Mouse (Mus musculus) spleen, adult 2 months (tissue): Measurements from ENCODE around the gene Rapgef2. TPM values are rescaled to one million over a fixed set of nuclear protein-coding genes. Genes with fewer than 3 reads are reported as not detected.
A peak's percentile ranks its signal among the peaks of the same experiment; 100 is the strongest.

Source experiments
- DNase-seq, 2 experiments: peaks; one replicate each; pipeline versions ENCODE4 v3.0.0 to v3.0.0-alpha.2; 2012 to 2021; ENCODE audit warnings: low spot score in 2 of 2, low read depth in 1 of 2
- H3K27ac ChIP-seq: fragments of 200-500 bp; 2 replicates; pipeline ENCODE4 v1.5.1; 2012; ENCODE audit warnings: low read length, inconsistent platforms; ENCODE audit not compliant: insufficient read depth
- H3K27me3 ChIP-seq: fragments of 200-500 bp; 2 replicates; pipeline ENCODE4 v1.6.1; 2012; ENCODE audit warnings: mild to moderate bottlenecking, moderate library complexity, low read length, inconsistent platforms; ENCODE audit not compliant: control insufficient read depth, insufficient read depth
- H3K36me3 ChIP-seq: fragments of 200-500 bp; 2 replicates; pipeline ENCODE4 v1.6.1; 2012; ENCODE audit warnings: mild to moderate bottlenecking, low read length, inconsistent platforms; ENCODE audit not compliant: control insufficient read depth, insufficient read depth
- H3K4me1 ChIP-seq: fragments of 200-500 bp; 2 replicates; pipeline ENCODE4 v1.6.1; 2011; ENCODE audit warnings: inconsistent platforms; ENCODE audit not compliant: control insufficient read depth, insufficient read depth, insufficient read length
- H3K4me3 ChIP-seq: fragments of 200-500 bp; 2 replicates; pipeline ENCODE4 v1.5.1; 2011; ENCODE audit warnings: mild to moderate bottlenecking, inconsistent platforms; ENCODE audit not compliant: insufficient read depth, insufficient read length; ENCODE audit errors: extremely low read depth
- CTCF ChIP-seq: fragments of 200-500 bp; IDR thresholded peaks from 2 replicates; pipeline ENCODE4 v1.5.1; 2011; ENCODE audit warnings: mild to moderate bottlenecking, inconsistent platforms; ENCODE audit not compliant: insufficient read depth, insufficient read length, insufficient replicate concordance; ENCODE audit errors: extremely low read depth
- POLR2A ChIP-seq: fragments of 200-500 bp; IDR thresholded peaks from 2 replicates; pipeline ENCODE4 v1.6.1; 2011; ENCODE audit warnings: low read depth, low read length, inconsistent platforms
- WGBS: fragments of 180-500 bp; shearing (Covaris S2); methylation state at CpG from one replicate; pipeline ENCODE4 v1.1.7; 2018; 5-methylcytosine and 5-hydroxymethylcytosine counted together
- polyA plus RNA-seq: library from polyadenylated mRNA; depleted of rRNA; stranded (reverse); fragments of >200 nt; gene quantifications from 2 replicates; pipeline ENCODE4 v1.2.3, GENCODE M21; 2012

Gene Rapgef2
- polyA plus RNA-seq, 1 experiment = 4.9 TPM

GRCm38 (mm10) chr3:79180086-79180485 is 106.2 kb downstream of the Rapgef2 start:
- TF ChIP-seq POLR2A (no peak), CTCF (no peak)
- peaks cover 10% of the 10 kb centered on the region; the same call in 1 of the 2 replicates for H3K4me1 ChIP-seq
- H3K27ac ChIP-seq = no peak overlapping the region
- 86% methylated on average over 8 of the region's 8 CpGs for WGBS
- no peak for DNase-seq
- H3K36me3 ChIP-seq = no peaks in the 10 kb centered on the region
- H3K27me3 ChIP-seq = no peaks in the 10 kb centered on the region
- H3K4me3 ChIP-seq = no peak overlapping the region

- no peak overlapping the region for H3K4me3 ChIP-seq
- 92% methylated on average over 2 of the region's 2 CpGs for WGBS
- H3K36me3 ChIP-seq = no peaks in the 10 kb centered on the region
- TF ChIP-seq POLR2A (no peak), CTCF (no peak)
- no peak for DNase-seq
- no peaks in the 10 kb centered on the region for H3K27me3 ChIP-seq
- H3K27ac ChIP-seq = peak overlapping the region; percentile 14; the same call in 1 of the 2 replicates
- H3K4me1 ChIP-seq = peaks cover 10% of the 10 kb centered on the region; the same call in 1 of the 2 replicates
Observed at GRCm38 (mm10) chr3:79179499-79180053, 106.7 kb downstream of the Rapgef2 start.

- Histone ChIP-seq H3K4me3 (no peak overlapping the region), H3K27me3 (no peaks in the 10 kb centered on the region), H3K4me1 (peaks cover 10% of the 10 kb centered on the region; the same call in 1 of the 2 replicates), H3K27ac (peak overlapping the region; percentile 55), H3K36me3 (no peaks in the 10 kb centered on the region)
- no peak for DNase-seq
- no peak for TF ChIP-seq POLR2A
- no peak for TF ChIP-seq CTCF
- 77% methylated on average over 3 of the region's 3 CpGs for WGBS
Observed at GRCm38 (mm10) chr3:79178708-79179107, 107.6 kb downstream of the Rapgef2 start.

- Histone ChIP-seq H3K4me3 (peak overlapping the region; percentile 18; the same call in 1 of the 2 replicates), H3K4me1 (peaks cover 10% of the 10 kb centered on the region; the same call in 1 of the 2 replicates), H3K27me3 (no peaks in the 10 kb centered on the region), H3K36me3 (no peaks in the 10 kb centered on the region), H3K27ac (peak overlapping the region; percentile 83)
- 5% methylated on average over 6 of the region's 6 CpGs for WGBS
- peak; percentile 40 to 46 for DNase-seq
- no peak for TF ChIP-seq CTCF
- TF ChIP-seq POLR2A = peak; percentile 38
Observed at GRCm38 (mm10) chr3:79178070-79178469, 108.2 kb downstream of the Rapgef2 start.

- Histone ChIP-seq H3K4me3 (0 out of 2 replicates have a peak overlapping the region, but pooled peaks have one; percentile 18), H3K27me3 (no peaks in the 10 kb centered on the region), H3K4me1 (peaks cover 10% of the 10 kb centered on the region; the same call in 1 of the 2 replicates), H3K27ac (peak overlapping the region; percentile 83), H3K36me3 (no peaks in the 10 kb centered on the region; the same call in 1 of the 2 replicates)
- 28% methylated on average over 8 of the region's 8 CpGs for WGBS
- peak; percentile 41 to 49 for DNase-seq
- TF ChIP-seq POLR2A (no peak), CTCF (no peak)
Observed at GRCm38 (mm10) chr3:79177136-79177870, 109.0 kb downstream of the Rapgef2 start.

- H3K27me3 ChIP-seq = no peaks in the 10 kb centered on the region
- no peak overlapping the region for H3K27ac ChIP-seq
- peaks cover 10% of the 10 kb centered on the region; the same call in 1 of the 2 replicates for H3K4me1 ChIP-seq
- no peak for TF ChIP-seq CTCF
- DNase-seq = no peak
- WGBS = 87% methylated on average over 6 of the region's 6 CpGs
- no peaks in the 10 kb centered on the region; the same call in 1 of the 2 replicates for H3K36me3 ChIP-seq
- no peak overlapping the region for H3K4me3 ChIP-seq
Observed at GRCm38 (mm10) chr3:79174168-79174567, 112.1 kb downstream of the Rapgef2 start.
